Mouse (Mus musculus) E14TG2a.4 (cell line): ENCODE results near the gene Atp1a1.

Experiments
- H3K27me3 ChIP-seq: 2 replicates; pipeline ENCODE4 v1.6.1; 2014; ENCODE audit warnings: low read length, control low read depth; ENCODE audit not compliant: insufficient read depth
- H3K36me3 ChIP-seq: 2 replicates; pipeline ENCODE4 v1.6.1; 2014; ENCODE audit warnings: low read length, control low read depth; ENCODE audit not compliant: insufficient read depth
- H3K4me1 ChIP-seq: replicated peaks from 2 replicates; pipeline ENCODE4 v1.6.1; 2014; ENCODE audit warnings: low read depth, low read length, control low read depth
- H3K4me3 ChIP-seq: replicated peaks from 2 replicates; pipeline ENCODE4 v1.5.1; 2014; ENCODE audit warnings: mild to moderate bottlenecking, low read length
- H3K9me3 ChIP-seq: 2 replicates; pipeline ENCODE4 v1.6.1; 2014; ENCODE audit warnings: low read length, control low read depth
- CTCF ChIP-seq: conservative IDR thresholded peaks from 2 replicates; pipeline ENCODE4 v1.5.1; 2014; ENCODE audit warnings: low read length
- NANOG ChIP-seq: IDR thresholded peaks from 2 replicates; pipeline ENCODE4 v1.6.1; 2014; ENCODE audit warnings: borderline replicate concordance, low read length, mixed read lengths
- POU5F1 ChIP-seq: IDR thresholded peaks from 2 replicates; pipeline ENCODE4 v1.6.1; 2014; ENCODE audit warnings: low read length, borderline replicate concordance

The Atp1a1 gene

DNA sequence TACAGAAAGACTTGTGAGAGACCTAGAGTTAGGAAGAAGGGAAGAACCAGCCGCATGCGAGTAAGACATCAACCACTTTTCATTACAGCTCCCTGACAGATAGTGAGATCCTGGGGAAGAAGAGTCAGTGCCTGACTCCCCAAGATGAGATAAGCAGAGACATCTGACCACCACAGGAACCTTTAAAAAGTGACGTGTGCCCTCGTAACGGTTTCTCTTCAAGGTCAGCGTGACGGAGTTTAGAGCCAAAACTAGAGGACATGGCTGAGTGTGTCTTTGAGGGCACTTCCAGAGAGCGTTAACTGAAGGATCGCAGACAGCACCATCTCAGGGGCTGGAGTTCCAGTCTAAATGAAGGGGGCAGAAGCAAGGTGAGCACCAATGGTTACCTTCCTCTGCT is 70.2 kb downstream of the Atp1a1 start:
- Histone ChIP-seq H3K4me1 (peaks cover 25% of the 10 kb centered on the region), H3K36me3 (no peaks in the 10 kb centered on the region), H3K27me3 (peaks cover 7% of the 10 kb centered on the region; the same call in 1 of the 2 replicates), H3K9me3 (no peaks in the 10 kb centered on the region), H3K4me3 (no peak overlapping the region)
- TF ChIP-seq POU5F1 (no peak), NANOG (no peak), CTCF (no peak)

DNA sequence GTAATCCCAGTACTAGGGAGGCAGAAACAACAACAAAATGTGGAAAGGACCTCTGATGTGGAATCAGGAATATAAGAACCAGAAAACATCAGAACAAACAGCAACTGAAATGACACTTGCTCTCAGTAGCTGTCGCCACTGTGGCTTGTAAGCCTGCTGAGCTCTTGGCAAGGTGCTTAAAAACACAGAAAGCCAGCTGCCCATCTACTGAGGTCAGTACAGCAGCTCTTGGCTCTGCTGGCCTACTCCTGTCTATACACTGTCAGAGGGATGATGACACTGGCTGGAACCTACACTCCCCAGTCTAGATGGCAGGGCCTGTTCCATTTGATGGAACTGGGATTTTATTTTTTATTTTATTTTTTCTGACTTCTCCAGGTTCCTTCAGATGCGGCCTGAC is 71.1 kb downstream of the Atp1a1 start:
- H3K27me3 ChIP-seq = peaks cover 6% of the 10 kb centered on the region; the same call in 1 of the 2 replicates
- TF ChIP-seq POU5F1 = no peak
- TF ChIP-seq CTCF = no peak
- TF ChIP-seq NANOG = no peak
- H3K4me3 ChIP-seq = no peak overlapping the region
- H3K36me3 ChIP-seq = no peaks in the 10 kb centered on the region
- H3K9me3 ChIP-seq = no peaks in the 10 kb centered on the region
- peaks cover 25% of the 10 kb centered on the region for H3K4me1 ChIP-seq

DNA sequence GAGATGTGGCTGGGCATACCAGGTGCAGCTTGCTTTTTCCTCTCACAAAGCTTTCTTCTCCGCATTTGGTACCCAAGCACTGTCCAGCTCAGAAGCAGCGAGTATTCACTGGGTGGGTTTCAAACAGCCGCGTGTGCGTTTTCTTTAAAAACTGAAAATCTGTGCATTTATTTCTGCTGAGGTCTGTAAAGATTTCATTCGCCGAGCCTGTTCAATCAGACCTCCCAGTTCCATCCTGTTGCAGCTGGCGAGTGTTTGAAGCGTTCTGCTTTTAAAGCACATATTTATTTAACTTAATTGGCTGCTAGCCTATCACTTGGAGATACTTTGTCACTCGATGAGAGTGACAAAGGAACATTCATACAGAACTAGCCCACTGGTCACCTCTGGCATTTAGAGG is 73.6 kb downstream of the Atp1a1 start:
- H3K36me3 ChIP-seq = no peaks in the 10 kb centered on the region
- H3K4me1 ChIP-seq = peaks cover 30% of the 10 kb centered on the region
- H3K9me3 ChIP-seq = no peaks in the 10 kb centered on the region
- TF ChIP-seq CTCF = no peak
- no peak for TF ChIP-seq NANOG
- no peak for TF ChIP-seq POU5F1
- H3K4me3 ChIP-seq = no peak overlapping the region
- H3K27me3 ChIP-seq = no peaks in the 10 kb centered on the region

DNA sequence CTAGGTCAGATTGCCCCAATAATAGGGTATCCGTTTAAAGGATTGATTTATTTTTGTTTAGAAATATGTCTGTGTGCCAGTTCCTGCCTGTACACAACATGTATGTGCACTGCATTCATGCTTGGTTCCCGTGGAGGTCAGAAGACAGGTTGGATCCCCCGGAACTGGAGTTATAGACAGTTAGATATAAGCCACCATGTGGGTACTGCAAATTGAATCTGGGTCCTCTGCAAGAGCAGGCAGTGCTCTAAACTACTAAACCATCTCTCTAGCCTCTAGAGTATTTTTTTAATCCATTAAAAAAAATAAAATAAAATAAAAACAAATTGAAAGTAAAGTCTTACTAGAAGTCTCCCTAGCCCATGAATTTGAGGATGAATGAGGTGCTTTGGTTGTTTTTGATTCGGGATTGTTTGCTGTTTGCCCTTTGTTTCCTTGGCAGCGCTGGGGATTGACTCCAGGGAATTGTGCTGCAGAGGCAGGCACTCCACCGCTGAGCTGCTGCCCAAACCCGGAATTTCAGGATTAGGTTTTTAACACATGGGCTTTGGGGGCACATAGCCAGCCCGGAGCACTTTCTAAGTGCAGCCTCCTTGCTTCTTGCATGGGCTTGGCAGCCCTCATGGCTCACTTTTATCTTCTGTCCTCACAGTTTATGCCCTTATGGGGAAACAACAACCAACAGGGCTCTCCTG is 75.4 kb downstream of the Atp1a1 start:
- TF ChIP-seq NANOG (no peak), CTCF (no peak), POU5F1 (no peak)
- Histone ChIP-seq H3K4me1 (peaks cover 30% of the 10 kb centered on the region), H3K9me3 (no peaks in the 10 kb centered on the region), H3K27me3 (no peaks in the 10 kb centered on the region), H3K4me3 (no peak overlapping the region), H3K36me3 (no peaks in the 10 kb centered on the region)

DNA sequence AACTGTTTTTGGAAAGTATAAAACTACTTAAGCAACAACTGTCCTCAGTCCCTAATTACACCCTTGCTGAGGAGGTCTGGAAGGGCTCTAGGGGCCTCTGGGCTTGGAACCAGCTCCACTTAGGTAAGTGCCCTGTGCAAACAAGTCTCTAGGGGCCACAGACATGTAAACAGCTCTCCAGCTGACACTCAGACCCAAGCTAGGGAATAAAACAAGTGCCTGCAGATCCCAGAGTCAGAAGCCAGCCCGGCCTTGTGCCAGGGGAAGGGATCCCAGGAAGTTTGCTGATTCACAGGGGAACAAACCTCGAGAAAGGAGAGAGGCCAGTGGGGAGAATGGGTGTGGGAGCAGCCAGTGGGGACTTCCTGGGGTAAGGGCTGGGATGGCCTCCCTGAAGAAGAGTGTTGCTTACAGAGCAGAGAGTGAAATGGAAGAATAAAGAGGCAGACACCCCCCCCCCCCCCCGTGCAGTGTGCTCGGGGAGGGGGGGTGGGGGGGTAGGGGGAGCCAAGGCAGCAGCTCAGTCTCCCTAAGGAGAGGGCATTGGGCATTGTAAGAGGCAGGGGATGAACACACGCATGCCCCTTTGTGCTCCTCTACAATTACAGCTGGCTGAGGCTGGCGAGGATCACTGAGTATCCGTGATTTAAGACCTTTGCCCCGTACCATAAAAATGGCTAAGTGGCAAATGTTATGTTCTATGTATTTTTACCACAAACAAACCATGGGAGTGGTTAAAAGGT is 76.2 kb downstream of the Atp1a1 start:
- H3K27me3 ChIP-seq = no peaks in the 10 kb centered on the region
- H3K4me3 ChIP-seq = no peak overlapping the region

DNA sequence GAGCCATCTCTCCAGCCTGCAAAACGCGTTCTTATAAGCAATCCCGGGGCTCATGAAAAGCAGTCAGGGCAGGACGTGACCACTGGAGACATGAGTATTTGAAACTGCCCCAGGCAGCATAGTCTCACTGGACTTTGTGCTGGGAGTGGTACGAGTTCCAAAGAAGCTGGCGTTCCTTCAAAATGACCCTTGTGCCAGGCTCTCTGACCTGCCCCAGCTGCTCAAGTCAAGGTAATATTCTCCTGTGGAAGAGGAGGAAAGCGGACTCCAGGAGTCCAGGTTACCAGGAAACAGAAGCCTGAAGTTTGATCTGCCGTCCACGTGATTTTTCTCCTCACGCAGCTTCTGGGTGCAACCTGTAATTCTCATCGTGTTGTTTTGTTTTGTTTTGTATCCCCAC is 77.9 kb downstream of the Atp1a1 start:
- peaks cover 25% of the 10 kb centered on the region for H3K4me1 ChIP-seq

More for the DNA sequence above, 76.2 kb downstream of the Atp1a1 start:
- H3K36me3 ChIP-seq = no peaks in the 10 kb centered on the region
- no peaks in the 10 kb centered on the region for H3K9me3 ChIP-seq
- H3K4me1 ChIP-seq = peaks cover 34% of the 10 kb centered on the region
- TF ChIP-seq POU5F1 (no peak), CTCF (no peak), NANOG (no peak)

More for the DNA sequence above, 77.9 kb downstream of the Atp1a1 start:
- Histone ChIP-seq H3K9me3 (no peaks in the 10 kb centered on the region), H3K36me3 (no peaks in the 10 kb centered on the region), H3K4me3 (no peak overlapping the region), H3K27me3 (no peaks in the 10 kb centered on the region)
- TF ChIP-seq CTCF (no peak), POU5F1 (no peak)
